Mouse (Mus musculus) cerebellum, postnatal 25 days (tissue): ENCODE data around the gene Caln1.
"Not testable (repeated sequence)": the region's sequence is repeated elsewhere in the genome, so short reads cannot be mapped to it uniquely, and the experiment has no call there.

Experiments used
- DNase-seq, 2 experiments: peaks; one replicate each; pipeline ENCODE4 v3.0.0; 2021; ENCODE audit warnings: mixed read lengths in 2 of 2

Caln1 gene

GRCm38 (mm10) chr5:130563146-130563545 is 193.9 kb downstream of the Caln1 start:
- DNase-seq: no peak

- no peak for DNase-seq
Observed at GRCm38 (mm10) chr5:130566002-130566401, 196.7 kb downstream of the Caln1 start.

GRCm38 (mm10) chr5:130577581-130577980 is 208.3 kb downstream of the Caln1 start:
- DNase-seq: no peak

- no peak for DNase-seq
Observed at GRCm38 (mm10) chr5:130584042-130584441, 214.8 kb downstream of the Caln1 start.

GRCm38 (mm10) chr5:130586257-130586656 is 217.0 kb downstream of the Caln1 start:
- no peak for DNase-seq

GRCm38 (mm10) chr5:130596541-130596940 is 227.3 kb downstream of the Caln1 start:
- DNase-seq: no peak

- DNase-seq: no peak
Observed at GRCm38 (mm10) chr5:130613657-130614056, 244.4 kb downstream of the Caln1 start.

- DNase-seq: peak; percentile 63 to 80
Observed at GRCm38 (mm10) chr5:130614209-130614608, 245.0 kb downstream of the Caln1 start.

- no peak for DNase-seq
Observed at GRCm38 (mm10) chr5:130620060-130620459, 250.8 kb downstream of the Caln1 start.

GRCm38 (mm10) chr5:130623206-130623605 is 254.0 kb downstream of the Caln1 start:
- DNase-seq: peak; percentile 85 to 88

GRCm38 (mm10) chr5:130627800-130628199 is 258.5 kb downstream of the Caln1 start:
- DNase-seq: no peak

GRCm38 (mm10) chr5:130635397-130635796 is 266.1 kb downstream of the Caln1 start:
- no peak for DNase-seq

- DNase-seq: no peak
Observed at GRCm38 (mm10) chr5:130641881-130642280, 272.6 kb downstream of the Caln1 start.

GRCm38 (mm10) chr5:130646126-130646525 is 276.9 kb downstream of the Caln1 start:
- DNase-seq: not testable (repeated sequence)

GRCm38 (mm10) chr5:130658141-130658540 is 288.9 kb downstream of the Caln1 start:
- peak; percentile 40 to 64 for DNase-seq

GRCm38 (mm10) chr5:130666091-130666490 is 296.8 kb downstream of the Caln1 start:
- no peak for DNase-seq

GRCm38 (mm10) chr5:130672588-130672987 is 303.3 kb downstream of the Caln1 start:
- no peak for DNase-seq

- peak; percentile 63 for DNase-seq
Observed at GRCm38 (mm10) chr5:130673092-130673491, 303.8 kb downstream of the Caln1 start.

- no peak for DNase-seq
Observed at GRCm38 (mm10) chr5:130677895-130678294, 308.6 kb downstream of the Caln1 start.

GRCm38 (mm10) chr5:130685911-130686658 is 316.8 kb downstream of the Caln1 start:
- peak; percentile 73 to 83 for DNase-seq

- no peak for DNase-seq
Observed at GRCm38 (mm10) chr5:130688385-130689138, 319.3 kb downstream of the Caln1 start.

- no peak for DNase-seq
Observed at GRCm38 (mm10) chr5:130691349-130691748, 322.1 kb downstream of the Caln1 start.

GRCm38 (mm10) chr5:130699476-130699875 is 330.2 kb downstream of the Caln1 start:
- peak in 1 of 2 experiments; percentile 20 for DNase-seq

- DNase-seq: peak; percentile 91 to 93
Observed at GRCm38 (mm10) chr5:130701777-130702176, 332.5 kb downstream of the Caln1 start.
